Comparison of ENCODE assay signal across 8 mouse cellular contexts in the genomic region with DNA sequence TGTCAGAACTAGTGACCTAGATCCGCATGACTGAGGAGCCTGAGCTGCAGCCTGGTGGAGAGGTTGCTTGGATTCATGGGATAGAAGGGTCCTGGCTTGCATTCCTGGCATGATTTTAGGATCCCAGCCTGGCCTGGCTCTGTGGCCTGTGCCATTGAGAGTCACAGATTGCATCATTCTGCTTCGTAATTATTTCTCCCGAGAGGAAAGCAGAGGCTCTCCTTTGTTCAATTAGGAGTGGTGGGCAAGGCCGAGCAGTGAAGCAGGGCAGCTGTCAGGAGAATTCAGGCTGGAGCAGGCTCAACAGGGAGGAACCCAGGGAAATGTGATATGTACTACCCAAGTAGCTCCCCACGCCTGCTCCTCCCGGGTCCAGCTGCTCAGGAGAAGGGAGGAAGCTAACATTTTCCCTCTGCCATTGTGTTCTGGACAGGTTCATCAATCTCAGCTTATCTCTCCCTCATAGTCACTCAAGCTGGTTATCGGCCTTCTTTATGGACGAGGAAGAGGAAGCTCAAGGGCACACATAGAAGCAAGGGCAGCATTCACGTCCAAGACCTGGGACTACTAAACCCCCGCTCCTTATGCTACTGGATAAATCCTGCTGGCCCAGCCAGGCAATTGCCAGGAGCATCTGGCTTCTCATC.
DNase-seq lines count a peak whose midpoint lies in the region; ATAC-seq and TF ChIP-seq lines count a peak whose summit lies in the region.

No protein-coding gene starts in this region.

- no peak for TF ChIP-seq POLR2A in cerebellum, adult 2 months (IDR thresholded peaks at IDR 0.05; ENCODE audit: borderline replicate concordance, insufficient read depth, low read length)

- no peak overlapping the region for H3K9ac ChIP-seq in intestine, embryonic 15.5 days
- no peak overlapping the region for H3K9ac ChIP-seq in lung, embryonic 15.5 days
- H3K9ac ChIP-seq in stomach, embryonic 15.5 days = no peak overlapping the region

- ATAC-seq in intestine, embryonic 15.5 days = peak; percentile 63
- ATAC-seq in lung, embryonic 15.5 days (ENCODE audit: borderline replicate concordance, extremely low read depth, low FRiP score, low TSS enrichment) = peak; percentile 75; the same call in 1 of the 2 replicates
- peak; percentile 65; the same call in 1 of the 2 replicates for ATAC-seq in stomach, embryonic 15.5 days (ENCODE audit: insufficient read depth, low FRiP score, low read depth)

- H3K27ac ChIP-seq in cerebellum, adult 2 months (ENCODE audit: insufficient read depth, low read length) = peak overlapping the region; percentile 35
- H3K27ac ChIP-seq in intestine, embryonic 15.5 days = peak overlapping the region; percentile 15; the same call in 1 of the 2 replicates
- peak overlapping the region; percentile 21 for H3K27ac ChIP-seq in lung, embryonic 15.5 days
- peak overlapping the region; percentile 77 for H3K27ac ChIP-seq in stomach, embryonic 15.5 days

- no peak overlapping the region for H3K4me3 ChIP-seq in cerebellum, adult 2 months (replicated peaks; ENCODE audit: insufficient read depth, low read depth, low read length)
- no peak overlapping the region for H3K4me3 ChIP-seq in intestine, embryonic 15.5 days (replicated peaks)
- H3K4me3 ChIP-seq in lung, embryonic 15.5 days = no peak overlapping the region
- no peak overlapping the region for H3K4me3 ChIP-seq in stomach, embryonic 15.5 days (replicated peaks)

- no peaks in the 10 kb centered on the region for H3K27me3 ChIP-seq in cerebellum, adult 2 months (ENCODE audit: control insufficient read depth, insufficient read depth, low read length)
- H3K27me3 ChIP-seq in intestine, embryonic 15.5 days (replicated peaks) = no peaks in the 10 kb centered on the region
- H3K27me3 ChIP-seq in lung, embryonic 15.5 days = peaks cover 73% of the 10 kb centered on the region
- H3K27me3 ChIP-seq in stomach, embryonic 15.5 days (replicated peaks) = no peaks in the 10 kb centered on the region

- peak; percentile 15 for DNase-seq in NIH3T3 (ENCODE audit: low read depth)
- peak; percentile 60 to 69 for DNase-seq in cerebellum, adult 2 months
- peak; percentile 60 for DNase-seq in gastrocnemius, postnatal 14 days
- DNase-seq in spleen, postnatal 14 days (ENCODE audit: low spot score in 2 of 2) = no peak
- no peak for DNase-seq in B cell, adult 2 months

- intact Hi-C loops in gastrocnemius, postnatal 14 days (cut with DNase I; ENCODE audit: low total_unique reads) = no loop called here

- WGBS in cerebellum, adult 2 months = 23% methylated on average over 10 of the region's 10 CpGs
- 23% methylated on average over 10 of the region's 10 CpGs for WGBS in intestine, embryonic 15.5 days
- 5% methylated on average over 10 of the region's 10 CpGs for WGBS in lung, embryonic 15.5 days
- 16% methylated on average over 10 of the region's 10 CpGs for WGBS in stomach, embryonic 15.5 days

- no peaks in the 10 kb centered on the region for H3K36me3 ChIP-seq in intestine, embryonic 15.5 days
- no peaks in the 10 kb centered on the region for H3K36me3 ChIP-seq in lung, embryonic 15.5 days
- H3K36me3 ChIP-seq in stomach, embryonic 15.5 days = no peaks in the 10 kb centered on the region

- no peak for TF ChIP-seq CTCF in cerebellum, adult 2 months (IDR thresholded peaks at IDR 0.05; ENCODE audit: borderline replicate concordance, insufficient read depth, low read depth, low read length)

- peaks cover 18% of the 10 kb centered on the region for H3K4me1 ChIP-seq in cerebellum, adult 2 months (ENCODE audit: control insufficient read depth, insufficient read depth, low read length)
- peaks cover 24% of the 10 kb centered on the region for H3K4me1 ChIP-seq in intestine, embryonic 15.5 days (replicated peaks)
- H3K4me1 ChIP-seq in lung, embryonic 15.5 days = peaks cover 37% of the 10 kb centered on the region
- peaks cover 26% of the 10 kb centered on the region for H3K4me1 ChIP-seq in stomach, embryonic 15.5 days

- no peaks in the 10 kb centered on the region for H3K9me3 ChIP-seq in intestine, embryonic 15.5 days
- H3K9me3 ChIP-seq in lung, embryonic 15.5 days = no peaks in the 10 kb centered on the region
- H3K9me3 ChIP-seq in stomach, embryonic 15.5 days = no peaks in the 10 kb centered on the region

- no peak overlapping the region for H3K4me2 ChIP-seq in intestine, embryonic 15.5 days (replicated peaks)
- H3K4me2 ChIP-seq in lung, embryonic 15.5 days = no peak overlapping the region
- H3K4me2 ChIP-seq in stomach, embryonic 15.5 days = no peak overlapping the region

Comparison
In these comparisons a context has a peak if more than half of its experiments do, and no peak if none do; other contexts are left out.
1. DNase-seq: peak in NIH3T3 (single experiment), cerebellum, adult 2 months (2 of 2) and gastrocnemius, postnatal 14 days (single experiment); none in spleen, postnatal 14 days (0 of 2) and B cell, adult 2 months (0 of 2).
2. H3K27ac ChIP-seq: peak in every context shown above with its lines; median percentile 77 in stomach, embryonic 15.5 days; 35 in cerebellum, adult 2 months; 21 in lung, embryonic 15.5 days; 15 in intestine, embryonic 15.5 days.
3. Peak in every context shown above with its lines, with median percentiles within 50 percentile points of each other: ATAC-seq.